In the genomic region with DNA sequence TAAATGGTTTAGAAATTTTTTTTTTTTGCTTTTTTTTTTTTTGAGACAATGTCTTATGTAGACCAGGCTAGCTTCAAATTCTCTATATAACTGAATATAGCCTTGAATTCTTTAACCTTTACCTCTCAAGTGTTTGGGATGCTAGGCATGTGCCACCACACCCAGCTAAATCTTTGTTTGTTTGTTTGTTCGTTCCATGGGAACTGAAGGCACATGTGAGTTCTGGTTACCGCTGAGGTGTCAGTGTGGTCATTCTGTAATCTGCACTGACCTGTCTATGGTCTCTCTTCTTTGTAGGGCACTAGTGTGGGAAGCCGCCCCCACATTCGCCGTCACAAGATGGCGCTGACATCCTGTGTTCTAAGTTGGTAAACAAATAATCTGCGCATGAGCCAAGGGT, we compare ENCODE assay signal across 17 mouse cellular contexts. TPM values are rescaled to one million over a fixed set of nuclear protein-coding genes. Genes with fewer than 3 reads are reported as not detected.
"Had no signal": no experiment of that assay in that cellular context is flagged by ENCODE, and none has a peak within 500 bp of the region (broad histone marks: within the 10 kb centered on the region; RNA-seq: fewer than 3 reads in every experiment).

No protein-coding gene starts in this region.

- H3K4me2 ChIP-seq: lung, embryonic 14.5 days; midbrain, embryonic 11.5 days; midbrain, embryonic 13.5 days; midbrain, embryonic 15.5 days; neural tube, embryonic 12.5 days; stomach, embryonic 15.5 days had no signal

- H3K27me3 ChIP-seq: midbrain, embryonic 15.5 days; neural tube, embryonic 12.5 days; stomach, embryonic 15.5 days had no signal

- H3K4me1 ChIP-seq: megakaryocyte, embryonic 14.5 days; midbrain, embryonic 13.5 days; midbrain, embryonic 15.5 days; neural tube, embryonic 12.5 days; stomach, embryonic 15.5 days had no signal

- H3K36me3 ChIP-seq: midbrain, embryonic 13.5 days; midbrain, embryonic 15.5 days; neural tube, embryonic 12.5 days; stomach, embryonic 15.5 days had no signal

- H3K27ac ChIP-seq: midbrain, embryonic 13.5 days; midbrain, embryonic 15.5 days; neural tube, embryonic 12.5 days; stomach, embryonic 15.5 days; stomach, postnatal 0 days had no signal

- H3K9ac ChIP-seq: lung, embryonic 14.5 days; midbrain, embryonic 13.5 days; midbrain, embryonic 15.5 days; neural tube, embryonic 12.5 days; stomach, embryonic 15.5 days had no signal

- DNase-seq: lung, adult 18-20 months; lung, postnatal 10 days; lung, postnatal 4 days; right cerebral cortex, postnatal 14 days; thymus, adult 2 months; thymus, postnatal 25 days had no signal

- ATAC-seq: midbrain, embryonic 13.5 days; midbrain, embryonic 15.5 days had no signal

- H3K4me3 ChIP-seq: megakaryocyte, embryonic 14.5 days; midbrain, embryonic 13.5 days; midbrain, embryonic 15.5 days; neural tube, embryonic 12.5 days; stomach, embryonic 15.5 days had no signal

- H3K9me3 ChIP-seq: megakaryocyte, embryonic 14.5 days; midbrain, embryonic 13.5 days; midbrain, embryonic 15.5 days; neural tube, embryonic 12.5 days; stomach, embryonic 15.5 days had no signal

RNA-seq across cellular contexts. Expression of a gene that starts 24.8 kb away (rescaled TPM):
- total RNA-seq: midbrain, postnatal 0 days; neutrophil, adult 5-6 weeks had no signal
- polyA plus RNA-seq: midbrain, embryonic 11.5 days; midbrain, embryonic 13.5 days; midbrain, embryonic 15.5 days; midbrain, postnatal 0 days; neural tube, embryonic 12.5 days; neural tube, embryonic 14.5 days had no signal
